Mouse (Mus musculus): ENCODE measurements around the gene Rap1b.
A peak's percentile ranks its signal among the peaks of the same experiment; 100 is the strongest.

The Rap1b gene

GRCm38 (mm10) chr10:117783786-117784420, 61.9 kb downstream of the Rap1b start:
- DNase-seq (ENCODE audit: low read depth, low spot score): no peak

- DNase-seq (ENCODE audit: low read depth, low spot score): peak; percentile 21
These were observed 63.2 kb downstream of the Rap1b start for GRCm38 (mm10) chr10:117782491-117783260.

- DNase-seq (ENCODE audit: low read depth, low spot score): no peak
These were observed 63.8 kb downstream of the Rap1b start for GRCm38 (mm10) chr10:117782056-117782455.

DNA sequence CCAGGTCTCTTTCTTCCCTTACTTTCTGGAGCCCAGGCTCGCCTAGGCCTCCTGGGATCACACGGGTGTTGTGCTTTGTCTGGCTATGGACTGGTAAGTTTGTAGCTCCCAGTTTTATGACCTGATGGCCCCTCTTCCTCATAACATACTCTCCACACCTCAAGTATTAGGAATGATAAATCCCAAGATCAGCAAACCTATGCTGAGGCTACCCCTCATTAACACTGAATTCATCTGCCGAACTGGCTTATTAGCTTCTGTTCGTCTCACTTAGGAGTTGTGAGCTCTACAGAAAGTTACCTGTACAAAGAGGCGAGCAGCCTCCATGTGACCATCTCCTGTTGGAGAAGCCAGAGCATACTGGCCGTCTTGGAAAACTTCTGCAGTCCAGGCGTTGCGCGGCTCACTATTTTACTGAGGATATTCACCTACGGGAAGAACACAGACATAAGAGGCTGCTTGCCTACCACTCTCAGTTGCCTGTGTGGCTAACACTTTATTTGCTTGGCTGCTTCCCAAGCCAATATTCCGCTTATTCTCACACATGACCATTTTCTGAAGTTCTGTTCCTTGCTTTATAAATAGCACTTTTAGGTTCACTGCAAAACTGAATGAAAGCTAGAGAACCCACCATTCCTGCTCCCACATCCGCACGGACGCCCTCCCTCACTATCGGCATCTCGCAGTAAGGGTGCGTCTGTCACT, 64.7 kb downstream of the Rap1b start:
- no peak for DNase-seq (ENCODE audit: low read depth, low spot score)

GRCm38 (mm10) chr10:117780306-117780911, 65.4 kb downstream of the Rap1b start:
- DNase-seq (ENCODE audit: low read depth, low spot score): no peak

DNA sequence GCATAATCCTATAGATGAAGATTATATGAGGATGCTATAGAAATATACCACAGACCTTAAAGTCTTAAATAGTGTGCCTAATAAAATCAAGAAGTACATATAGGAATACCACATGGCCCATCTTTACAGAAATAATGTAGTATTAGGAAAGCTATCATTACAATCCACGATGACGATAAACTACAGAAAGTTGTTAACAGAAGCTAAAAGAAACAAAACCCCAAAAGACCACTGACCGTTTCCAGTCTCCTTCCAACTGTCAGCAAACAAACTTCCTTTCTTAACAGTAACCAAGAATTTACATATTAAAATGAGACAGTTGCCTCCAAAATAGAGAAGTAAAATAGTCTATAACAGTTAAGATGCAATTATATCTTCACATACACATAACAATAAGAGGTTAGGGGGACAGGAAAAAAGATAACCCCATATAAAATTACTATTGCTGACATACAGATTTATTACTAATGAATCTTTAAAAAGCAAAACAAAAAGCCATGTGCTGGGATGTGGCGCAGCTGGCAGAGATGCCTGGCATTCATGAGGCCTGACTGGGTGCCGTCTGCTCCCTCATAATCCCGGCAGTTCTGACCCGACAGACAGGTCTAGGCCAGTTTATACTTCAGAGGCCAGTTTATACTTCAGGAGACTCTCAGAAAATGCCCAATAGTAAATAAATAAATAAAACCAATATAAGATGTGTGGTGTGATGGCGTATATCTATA, 66.1 kb downstream of the Rap1b start:
- DNase-seq (ENCODE audit: low read depth, low spot score): no peak

GRCm38 (mm10) chr10:117778951-117779350, 66.9 kb downstream of the Rap1b start:
- no peak for DNase-seq (ENCODE audit: low read depth, low spot score)

GRCm38 (mm10) chr10:117778328-117778910, 67.4 kb downstream of the Rap1b start:
- DNase-seq (ENCODE audit: low read depth, low spot score): no peak

DNA sequence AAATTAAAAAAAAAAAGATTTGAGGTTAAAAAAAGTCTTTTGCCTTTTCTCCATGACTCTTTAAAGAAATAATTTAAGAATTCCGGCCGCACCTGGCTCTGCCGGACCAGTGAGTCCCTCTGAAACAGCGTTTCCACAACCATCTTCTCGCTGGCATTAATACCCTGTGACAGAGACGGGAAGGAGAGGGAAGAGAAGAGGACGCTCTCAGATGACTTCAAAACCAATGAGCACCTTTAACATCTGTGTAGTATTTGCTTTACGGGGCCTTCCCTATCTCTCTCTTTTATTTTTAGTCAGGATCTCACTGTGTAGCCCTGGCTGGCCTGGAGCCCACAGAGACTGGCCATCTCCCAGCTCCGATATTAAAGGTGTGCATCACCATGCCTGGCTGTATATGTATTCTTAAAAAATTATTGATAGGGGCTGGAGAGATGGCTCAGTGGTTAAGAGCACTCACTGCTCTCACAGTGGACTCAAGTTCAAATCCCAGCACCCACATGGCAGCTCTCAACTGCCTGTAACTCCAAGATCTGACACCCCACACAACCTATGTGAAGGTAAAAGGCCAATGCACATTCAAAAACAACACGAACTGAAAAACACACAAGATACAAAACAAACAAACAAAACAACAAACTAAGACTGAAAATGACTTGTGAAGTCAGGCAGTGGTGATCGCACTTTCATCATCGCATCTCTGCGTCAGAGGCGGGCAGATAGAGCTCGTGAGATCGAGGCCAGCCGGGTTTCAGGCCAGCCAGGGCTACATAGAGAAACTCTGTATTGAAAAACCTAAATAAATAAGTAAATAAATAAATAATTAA, 68.1 kb downstream of the Rap1b start:
- DNase-seq (ENCODE audit: low read depth, low spot score): no peak

DNA sequence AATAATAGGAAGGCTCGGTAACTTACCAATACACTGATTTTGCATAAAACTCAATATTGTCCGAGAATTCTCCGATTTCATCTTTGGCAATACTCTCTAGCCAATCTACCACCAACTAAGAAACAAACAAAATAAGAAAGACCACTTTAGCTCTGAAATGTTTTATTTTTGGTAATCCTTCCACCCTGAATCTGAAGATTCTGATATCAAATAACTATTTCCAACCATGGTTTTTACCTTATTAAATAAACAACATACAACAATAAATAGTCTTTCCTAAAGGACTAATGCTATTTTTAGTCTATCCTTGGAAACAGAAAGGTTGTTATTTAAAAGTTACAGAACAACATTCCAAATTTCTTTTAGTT, 68.7 kb downstream of the Rap1b start:
- DNase-seq (ENCODE audit: low read depth, low spot score): no peak

- DNase-seq (ENCODE audit: low read depth, low spot score): no peak
These were observed 69.3 kb downstream of the Rap1b start for GRCm38 (mm10) chr10:117776281-117777102.

GRCm38 (mm10) chr10:117775401-117776144, 70.3 kb downstream of the Rap1b start:
- DNase-seq (ENCODE audit: low read depth, low spot score): peak; percentile 78

DNA sequence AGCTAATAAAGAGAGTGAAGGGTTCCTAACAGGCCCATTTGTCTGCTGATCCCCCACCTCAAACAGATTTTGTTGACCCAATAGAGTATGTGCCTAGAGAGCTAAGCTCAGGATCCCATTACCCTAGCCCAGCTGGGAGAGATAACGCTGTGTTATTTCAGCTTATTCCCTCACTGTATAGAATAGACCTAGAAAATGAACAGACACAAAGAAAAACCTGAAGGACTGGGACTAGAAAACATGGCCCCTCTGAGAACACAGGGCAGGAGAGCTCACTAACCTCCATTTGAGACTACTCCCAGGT, 71.1 kb downstream of the Rap1b start:
- no peak for DNase-seq (ENCODE audit: low read depth, low spot score)

DNA sequence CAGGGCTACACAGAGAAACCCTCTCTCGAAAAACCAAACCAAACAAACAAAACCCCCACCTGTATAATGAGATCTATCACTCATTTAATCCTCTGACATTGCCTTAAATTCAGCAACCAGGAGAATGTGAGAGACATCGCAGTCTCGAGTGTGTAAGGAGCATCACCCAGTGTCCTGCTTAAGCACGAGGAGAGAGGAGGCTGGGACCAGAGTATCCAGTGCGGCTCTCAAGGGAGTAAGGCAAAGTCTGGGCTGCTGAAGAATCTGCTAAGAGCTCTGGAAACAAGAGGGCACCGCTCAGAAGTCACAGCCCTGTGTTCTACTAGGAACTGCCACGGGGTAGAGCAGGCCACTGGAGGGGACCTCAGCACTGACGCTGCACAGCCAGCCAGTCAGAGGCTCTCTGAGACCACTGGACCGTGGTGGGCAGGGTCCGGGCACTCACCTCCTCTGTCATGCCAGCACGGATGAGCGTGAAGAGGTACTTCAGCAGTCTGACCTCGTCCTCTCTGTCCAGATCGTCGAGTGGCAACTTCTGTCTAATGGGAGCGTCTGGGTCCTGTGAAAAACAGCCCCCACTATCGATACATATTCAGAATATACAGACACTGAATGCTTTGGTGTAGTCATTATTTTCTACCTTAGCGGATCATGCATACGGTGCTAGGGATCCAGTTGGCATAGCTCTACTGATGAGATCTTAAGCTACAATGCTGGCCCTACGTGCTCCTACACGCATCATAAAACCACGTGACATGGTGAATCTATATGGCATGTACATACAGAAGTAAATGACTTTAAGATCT, 71.6 kb downstream of the Rap1b start:
- DNase-seq (ENCODE audit: low read depth, low spot score): no peak

DNA sequence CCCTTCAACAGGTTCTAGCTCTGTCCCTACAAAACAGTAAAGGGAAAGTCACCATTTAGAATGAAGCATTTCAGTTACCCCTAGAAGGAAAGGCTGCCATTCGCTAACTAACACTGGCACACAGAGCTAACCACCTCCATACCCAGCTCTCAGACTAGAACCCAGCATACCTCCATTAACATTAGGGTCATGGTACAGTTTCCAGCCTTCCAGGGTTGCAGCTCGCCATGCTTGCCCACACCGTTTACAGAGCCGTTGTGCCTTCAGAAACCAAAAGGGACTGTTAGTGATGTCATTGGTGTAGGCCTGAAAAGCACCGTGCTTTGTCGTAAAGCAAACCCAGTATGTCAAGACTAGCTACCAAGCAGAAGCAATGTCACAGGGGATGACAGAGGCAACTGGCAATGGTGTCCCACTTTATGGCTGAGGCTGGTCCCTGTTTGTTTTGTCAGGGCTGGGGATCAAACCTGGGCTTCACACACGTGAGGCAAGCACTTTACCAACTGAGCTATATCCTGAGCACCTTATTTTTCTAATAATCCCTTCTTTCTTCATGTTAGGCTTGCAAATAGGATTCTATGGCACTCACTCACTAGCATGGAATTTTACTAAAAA, 72.6 kb downstream of the Rap1b start:
- DNase-seq (ENCODE audit: low read depth, low spot score): no peak

DNA sequence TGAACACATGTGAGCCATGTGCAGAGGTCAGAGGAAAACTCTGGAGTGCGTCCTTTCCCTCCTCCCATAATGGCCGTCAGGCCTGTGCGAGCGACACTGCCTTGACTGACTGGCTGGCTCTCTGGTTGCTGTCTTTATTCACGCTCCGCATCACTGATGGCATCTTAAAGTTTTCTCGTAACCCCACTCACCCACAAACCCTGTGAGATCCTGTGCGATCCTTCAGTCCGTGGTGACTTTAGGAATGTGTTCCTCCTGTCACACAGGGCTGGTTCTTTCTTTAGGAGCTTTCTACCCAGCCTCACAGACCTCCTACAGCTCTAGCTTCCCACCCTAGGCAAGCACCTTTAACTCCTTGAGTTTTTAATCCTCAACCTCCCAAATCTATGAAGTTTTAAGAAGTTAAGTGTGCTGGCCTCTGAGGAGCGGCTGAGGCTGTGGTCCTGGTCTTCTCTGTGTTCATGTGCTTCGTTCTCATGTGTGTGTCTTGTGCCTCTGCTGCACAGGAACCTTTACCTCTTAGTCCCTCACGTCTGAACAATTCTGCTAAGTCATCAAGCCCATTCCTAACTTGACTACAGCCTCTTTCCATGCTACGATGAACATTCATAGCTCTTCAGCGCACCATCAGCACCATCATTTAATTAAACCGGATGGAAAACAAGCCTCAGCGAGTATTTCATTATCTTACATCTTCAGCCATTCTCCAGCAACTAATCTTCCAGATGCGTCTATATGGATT, 73.3 kb downstream of the Rap1b start:
- no peak for DNase-seq (ENCODE audit: low read depth, low spot score)

GRCm38 (mm10) chr10:117771131-117771510, 74.7 kb downstream of the Rap1b start:
- no peak for DNase-seq (ENCODE audit: low read depth, low spot score)
